Mouse (Mus musculus): ENCODE measurements around the gene Mocs2. TPM values are rescaled to one million over a fixed set of nuclear protein-coding genes. Genes with fewer than 3 reads are reported as not detected.

Mocs2 gene
- total and polyA plus RNA-seq, 3 experiments, result 37.4 to 59.2 TPM; not detected in 1

DNA sequence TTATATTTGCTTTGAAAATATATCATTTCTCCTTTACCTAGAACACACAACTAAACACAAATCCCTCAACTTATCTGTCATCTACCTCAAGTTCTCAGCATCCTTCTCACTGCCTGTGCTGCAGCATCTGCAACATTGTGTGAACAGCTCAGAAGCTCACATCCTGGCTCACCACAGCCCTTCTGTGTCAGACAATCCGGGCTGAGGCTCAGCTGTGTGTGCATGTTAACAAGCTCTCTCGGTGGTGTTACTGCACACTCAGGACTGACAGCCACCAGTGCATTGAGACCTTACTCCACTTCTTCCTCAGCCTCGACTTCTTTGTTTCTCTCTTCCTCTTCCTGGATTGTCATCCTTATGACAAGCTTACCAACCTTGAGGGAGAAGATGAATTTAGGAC is 30.9 kb downstream of the Mocs2 start:
- Histone ChIP-seq H3K9me3 (replicated peaks; ENCODE audit: insufficient read depth, low read length) (no peaks in the 10 kb centered on the region), H3K79me2 (ENCODE audit: control insufficient read depth, insufficient read depth, low read length, poor library complexity) (no peaks in the 10 kb centered on the region), H3K36me3 (ENCODE audit: control insufficient read depth in 1 of 2, insufficient read depth in 2 of 2, low read length in 2 of 2) (no peaks in the 10 kb centered on the region), H3K4me1 (ENCODE audit: control insufficient read depth in 1 of 2, insufficient read depth in 2 of 2, low read length in 2 of 2) (no peaks in the 10 kb centered on the region), H3K27ac (ENCODE audit: control insufficient read depth, low read depth, low read length) (no peak overlapping the region), H3K9ac (ENCODE audit: control insufficient read depth, low read depth, low read length, poor library complexity, severe bottlenecking) (no peak overlapping the region), H3K27me3 (ENCODE audit: control insufficient read depth in 1 of 2, insufficient read depth in 2 of 2, low read length in 2 of 2) (no peaks in the 10 kb centered on the region; a peak in 2 of 4 replicates), H3K4me3 (ENCODE audit: control insufficient read depth in 1 of 2, insufficient read depth in 1 of 2, low read depth in 2 of 2, low read length in 2 of 2) (no peak overlapping the region)
- no peak for DNase-seq (ENCODE audit: low read depth, low spot score)
- TF ChIP-seq CTCF (IDR thresholded peaks at IDR 0.05 in 2 of 3, conservative IDR thresholded peaks at IDR 0.05 in 1 of 3; ENCODE audit: control insufficient read depth in 1 of 3, insufficient read depth in 1 of 3, low read depth in 2 of 3, low read length in 3 of 3, poor library complexity in 1 of 3, severe bottlenecking in 1 of 3), result no peak
- TF ChIP-seq SMC3 (IDR thresholded peaks at IDR 0.05; ENCODE audit: low read depth, low read length), result no peak
- no peak for TF ChIP-seq MYB (IDR thresholded peaks at IDR 0.05; ENCODE audit: low read depth, low read length)
- no peak for TF ChIP-seq MXI1 (IDR thresholded peaks at IDR 0.05; ENCODE audit: low read depth, low read length)
- no peak for TF ChIP-seq ZMIZ1 (IDR thresholded peaks at IDR 0.05; ENCODE audit: low read depth, low read length)
- TF ChIP-seq RCOR1 (IDR thresholded peaks at IDR 0.05; ENCODE audit: low read depth, low read length), result no peak

DNA sequence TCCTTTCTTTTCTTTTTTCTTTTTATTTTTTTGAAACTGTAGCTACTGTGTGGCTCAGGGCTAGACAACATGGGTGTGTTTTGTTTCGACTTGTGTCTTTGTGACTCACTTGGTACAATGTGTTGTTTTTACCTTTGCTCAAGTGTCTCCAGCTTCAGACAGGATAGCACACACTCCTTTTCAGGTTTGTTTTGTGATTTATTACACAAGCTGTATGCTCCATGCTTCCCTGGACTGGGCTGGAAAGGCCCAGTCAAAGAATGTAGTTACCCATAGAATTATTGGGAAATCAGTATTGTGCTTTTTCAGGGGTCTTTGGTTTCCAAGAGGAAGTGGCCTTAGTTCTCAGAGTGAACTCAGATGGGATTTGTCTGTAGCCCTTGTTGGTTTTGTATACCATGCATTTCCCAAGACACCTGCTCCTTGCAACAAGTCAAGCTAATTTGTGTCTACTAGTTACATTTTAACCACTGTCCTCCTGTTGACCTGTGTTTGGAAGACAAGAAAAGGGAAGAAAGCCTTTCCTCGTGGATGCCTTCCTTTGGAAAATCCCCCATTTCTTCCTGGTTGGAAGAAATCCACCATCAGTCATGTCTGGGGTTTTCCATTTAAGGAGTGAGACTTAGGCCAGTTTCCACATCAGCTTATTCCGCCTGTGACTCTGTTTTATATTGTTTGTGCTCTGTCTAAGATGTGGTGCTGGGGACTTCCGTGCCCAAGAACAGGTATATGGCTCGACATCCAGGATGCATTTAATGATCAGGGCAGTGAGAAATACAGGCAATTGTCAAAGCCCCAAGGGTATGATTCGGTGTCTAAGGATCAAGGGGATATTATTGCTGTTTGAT is 34.5 kb downstream of the Mocs2 start:
- Histone ChIP-seq H3K27me3 (ENCODE audit: control insufficient read depth in 1 of 2, insufficient read depth in 2 of 2, low read length in 2 of 2) (no peaks in the 10 kb centered on the region; a peak in 2 of 4 replicates), H3K27ac (ENCODE audit: control insufficient read depth, low read depth, low read length) (no peak overlapping the region)
- TF ChIP-seq TBP (IDR thresholded peaks at IDR 0.05; ENCODE audit: low read depth, low read length), result no peak
- no peak for TF ChIP-seq ZKSCAN1 (IDR thresholded peaks at IDR 0.05; ENCODE audit: low read depth, low read length)
- TF ChIP-seq USF2 (IDR thresholded peaks at IDR 0.05; ENCODE audit: borderline replicate concordance in 1 of 2, insufficient read depth in 1 of 2, low read depth in 1 of 2, low read length in 2 of 2), result no peak
- TF ChIP-seq SIN3A (IDR thresholded peaks at IDR 0.05; ENCODE audit: low read length), result no peak

DNA sequence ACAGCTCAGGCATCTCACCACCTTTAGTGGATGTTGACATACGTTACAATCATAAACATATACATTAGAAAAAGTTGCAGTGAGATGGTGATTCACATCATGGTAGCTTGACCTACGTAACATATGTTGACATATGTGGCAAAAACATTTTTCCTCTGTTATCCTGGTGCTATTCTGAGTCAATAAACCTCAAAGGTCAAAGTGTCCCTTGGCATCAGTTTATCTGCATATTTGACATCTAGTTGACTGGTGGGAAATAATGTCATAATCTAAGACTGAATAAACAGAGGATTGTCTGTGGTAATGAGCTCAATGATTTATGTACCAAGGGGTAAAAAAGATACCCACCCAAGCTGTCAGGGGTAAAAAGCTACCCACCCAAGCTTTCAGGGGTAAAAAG is 35.1 kb downstream of the Mocs2 start:
- no peaks in the 10 kb centered on the region for H3K79me2 ChIP-seq (ENCODE audit: control insufficient read depth, insufficient read depth, low read length, poor library complexity)
- no peak for DNase-seq (ENCODE audit: low read depth, low spot score)
- H3K36me3 ChIP-seq (ENCODE audit: control insufficient read depth in 1 of 2, insufficient read depth in 2 of 2, low read length in 2 of 2), result no peaks in the 10 kb centered on the region
- no peak overlapping the region for H3K27ac ChIP-seq (ENCODE audit: control insufficient read depth, low read depth, low read length)
- no peak overlapping the region for H3K4me3 ChIP-seq (ENCODE audit: control insufficient read depth in 1 of 2, insufficient read depth in 1 of 2, low read depth in 2 of 2, low read length in 2 of 2)
- H3K9ac ChIP-seq (ENCODE audit: control insufficient read depth, low read depth, low read length, poor library complexity, severe bottlenecking), result no peak overlapping the region
- no peak for TF ChIP-seq HCFC1 (IDR thresholded peaks at IDR 0.05; ENCODE audit: low read depth, low read length)
- TF ChIP-seq CHD2 (IDR thresholded peaks at IDR 0.05; ENCODE audit: low read length), result no peak
- no peak for TF ChIP-seq TBP (IDR thresholded peaks at IDR 0.05; ENCODE audit: low read depth, low read length)
- TF ChIP-seq GABPA (IDR thresholded peaks at IDR 0.05; ENCODE audit: low read depth, low read length), result no peak
- no peak for TF ChIP-seq MAZ (IDR thresholded peaks at IDR 0.05; ENCODE audit: low read depth, low read length)
- TF ChIP-seq USF2 (IDR thresholded peaks at IDR 0.05; ENCODE audit: borderline replicate concordance in 1 of 2, insufficient read depth in 1 of 2, low read depth in 1 of 2, low read length in 2 of 2), result no peak
- no peak for TF ChIP-seq ZKSCAN1 (IDR thresholded peaks at IDR 0.05; ENCODE audit: low read depth, low read length)
- TF ChIP-seq UBTF (IDR thresholded peaks at IDR 0.05; ENCODE audit: borderline replicate concordance, insufficient read depth, low read depth, low read length), result no peak
- no peak for TF ChIP-seq USF1 (IDR thresholded peaks at IDR 0.05; ENCODE audit: low read depth, low read length)
- no peak for TF ChIP-seq KAT2A (conservative IDR thresholded peaks at IDR 0.05; ENCODE audit: low read depth, low read length)
- TF ChIP-seq TAL1 (IDR thresholded peaks at IDR 0.05; ENCODE audit: low read length), result no peak
- TF ChIP-seq NELFE (IDR thresholded peaks at IDR 0.05; ENCODE audit: low read depth, low read length), result no peak
- no peak for TF ChIP-seq SMC3 (IDR thresholded peaks at IDR 0.05; ENCODE audit: low read depth, low read length)
- TF ChIP-seq ZMIZ1 (IDR thresholded peaks at IDR 0.05; ENCODE audit: low read depth, low read length), result no peak
- TF ChIP-seq CTCF (IDR thresholded peaks at IDR 0.05 in 2 of 3, conservative IDR thresholded peaks at IDR 0.05 in 1 of 3; ENCODE audit: control insufficient read depth in 1 of 3, insufficient read depth in 1 of 3, low read depth in 2 of 3, low read length in 3 of 3, poor library complexity in 1 of 3, severe bottlenecking in 1 of 3), result no peak
- H3K9me3 ChIP-seq (replicated peaks; ENCODE audit: insufficient read depth, low read length), result no peaks in the 10 kb centered on the region
- H3K27me3 ChIP-seq (ENCODE audit: control insufficient read depth in 1 of 2, insufficient read depth in 2 of 2, low read length in 2 of 2), result no peaks in the 10 kb centered on the region; a peak in 2 of 4 replicates
- no peaks in the 10 kb centered on the region for H3K4me1 ChIP-seq (ENCODE audit: control insufficient read depth in 1 of 2, insufficient read depth in 2 of 2, low read length in 2 of 2)

More for the DNA sequence above, 34.5 kb downstream of the Mocs2 start:
- DNase-seq (ENCODE audit: low read depth, low spot score), result no peak
- Histone ChIP-seq H3K79me2 (ENCODE audit: control insufficient read depth, insufficient read depth, low read length, poor library complexity) (no peaks in the 10 kb centered on the region), H3K4me1 (ENCODE audit: control insufficient read depth in 1 of 2, insufficient read depth in 2 of 2, low read length in 2 of 2) (no peaks in the 10 kb centered on the region), H3K9ac (ENCODE audit: control insufficient read depth, low read depth, low read length, poor library complexity, severe bottlenecking) (no peak overlapping the region), H3K9me3 (replicated peaks; ENCODE audit: insufficient read depth, low read length) (no peaks in the 10 kb centered on the region), H3K4me3 (ENCODE audit: control insufficient read depth in 1 of 2, insufficient read depth in 1 of 2, low read depth in 2 of 2, low read length in 2 of 2) (no peak overlapping the region), H3K36me3 (ENCODE audit: control insufficient read depth in 1 of 2, insufficient read depth in 2 of 2, low read length in 2 of 2) (no peaks in the 10 kb centered on the region)

Data from MEL (cell line).